Mouse (Mus musculus) cerebellum, postnatal 10 days (tissue): Measurements from ENCODE around the gene Cdipt.
A peak's percentile ranks its signal among the peaks of the same experiment; 100 is the strongest.

Source experiments
- DNase-seq, 2 experiments: peaks; one replicate each; pipeline ENCODE4 v3.0.0; 2021; ENCODE audit warnings: mixed read lengths in 2 of 2

Cdipt gene

DNA sequence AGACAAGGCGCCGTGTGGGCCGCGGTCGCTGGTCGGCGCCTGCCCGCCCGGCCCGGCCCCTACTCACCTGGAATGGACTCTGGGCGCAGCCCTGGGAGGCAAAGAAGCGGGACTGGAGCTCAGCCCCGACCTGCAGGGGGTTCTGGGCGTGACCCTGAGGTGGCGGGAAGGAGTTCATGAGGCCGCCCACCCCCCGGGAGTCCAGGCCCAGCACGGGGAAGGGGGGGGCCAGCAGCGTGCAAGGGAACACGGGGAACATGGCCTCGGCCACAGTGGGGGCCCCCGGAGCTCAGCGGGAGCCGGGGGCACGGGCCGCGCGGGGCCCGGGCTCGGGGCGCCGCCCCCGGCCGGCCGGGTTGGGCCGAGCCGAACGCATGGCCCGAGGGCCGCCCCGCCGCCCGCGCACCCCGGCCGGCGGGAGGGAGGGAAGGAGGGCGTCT is 50.5 kb downstream of the Cdipt start:
- DNase-seq: peak; percentile 86 to 88

GRCm38 (mm10) chr7:127026616-127026983 is 50.9 kb downstream of the Cdipt start:
- peak in 1 of 2 experiments; percentile 95 for DNase-seq

DNA sequence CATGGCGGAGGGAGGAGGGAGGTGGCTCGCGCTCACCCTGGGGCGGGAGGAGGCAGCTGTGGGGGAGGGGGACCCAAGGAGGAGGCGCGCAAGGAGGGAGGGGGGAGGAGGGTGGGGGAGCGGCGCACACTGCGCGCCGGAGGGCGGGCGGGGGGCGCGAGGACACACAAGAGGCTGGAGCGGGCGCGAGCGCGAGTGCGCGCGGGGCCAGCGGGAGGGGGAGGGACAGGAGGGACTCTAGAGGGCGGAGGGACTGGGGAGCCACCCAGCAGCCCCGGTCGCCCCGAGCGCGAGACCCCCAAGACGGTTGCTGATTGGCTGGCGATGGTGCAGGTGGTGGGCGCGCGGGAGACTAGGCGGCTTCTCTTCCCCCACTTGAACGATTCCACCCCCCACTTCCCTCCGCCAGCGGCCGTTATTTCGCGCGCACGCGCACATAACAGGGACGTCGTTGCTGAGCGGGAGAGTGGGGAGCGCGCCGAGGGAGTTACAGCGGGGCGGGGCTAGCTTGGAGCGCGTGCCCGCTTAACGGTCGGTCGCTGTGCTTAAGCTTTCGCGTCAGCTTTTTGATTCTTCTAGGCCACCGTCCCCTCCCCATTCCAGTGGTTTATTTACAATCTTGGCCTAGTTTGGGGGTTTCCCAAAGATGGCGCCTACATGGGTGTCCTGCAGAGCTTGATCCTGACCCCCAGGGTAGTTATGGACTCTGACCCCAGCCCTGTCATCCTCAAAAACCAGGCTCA is 51.4 kb downstream of the Cdipt start, which contains the start of gene Maz:
TSS of gene Maz (minus strand) at position 54 of the 743 bp plus-strand sequence.
- peak; percentile 100 for DNase-seq

GRCm38 (mm10) chr7:127027885-127028284 is 52.2 kb downstream of the Cdipt start:
- no peak for DNase-seq
